ENCODE assay signal across 9 mouse cellular contexts in genomic region chr2:152111920-152112319, GRCm38 (mm10). TPM values are rescaled to one million over a fixed set of nuclear protein-coding genes. Genes with fewer than 3 reads are reported as not detected.
DNase-seq lines count a peak whose midpoint lies in the region; ATAC-seq and TF ChIP-seq lines count a peak whose summit lies in the region.
"Had no signal": no experiment of that assay in that cellular context is flagged by ENCODE, and none has a peak within 500 bp of the region (broad histone marks: within the 10 kb centered on the region; RNA-seq: fewer than 3 reads in every experiment).

No protein-coding gene starts in this region.

- H3K27me3 ChIP-seq in CH12.LX (replicated peaks): peaks cover 77% of the 10 kb centered on the region
- no peaks in the 10 kb centered on the region for H3K27me3 ChIP-seq in forebrain, embryonic 11.5 days (ENCODE audit: control insufficient read depth, insufficient read depth, low read length)
- H3K27me3 ChIP-seq in heart, embryonic 15.5 days: peaks cover 27% of the 10 kb centered on the region
- H3K27me3 ChIP-seq in liver, embryonic 12.5 days (replicated peaks): peaks cover 29% of the 10 kb centered on the region
- H3K27me3 ChIP-seq in stomach, embryonic 15.5 days (replicated peaks): no peaks in the 10 kb centered on the region

- H3K4me1 ChIP-seq in CH12.LX (ENCODE audit: control insufficient read depth in 1 of 2, insufficient read depth in 2 of 2): peaks cover 0 to 7% of the 10 kb centered on the region in 2 experiments; a peak in 2 of 4 replicates
- peaks cover 11% of the 10 kb centered on the region for H3K4me1 ChIP-seq in forebrain, embryonic 11.5 days (replicated peaks; ENCODE audit: control insufficient read depth, insufficient read depth, low read length)
- peaks cover 19% of the 10 kb centered on the region for H3K4me1 ChIP-seq in heart, embryonic 15.5 days (replicated peaks)
- H3K4me1 ChIP-seq in liver, embryonic 12.5 days: peaks cover 47% of the 10 kb centered on the region
- peaks cover 10% of the 10 kb centered on the region for H3K4me1 ChIP-seq in stomach, embryonic 15.5 days

- peaks cover 7% of the 10 kb centered on the region for H3K9me3 ChIP-seq in CH12.LX (replicated peaks; ENCODE audit: low read length)
- H3K9me3 ChIP-seq in forebrain, embryonic 11.5 days (ENCODE audit: control insufficient read depth, low read length): no peaks in the 10 kb centered on the region
- H3K9me3 ChIP-seq in heart, embryonic 15.5 days (replicated peaks): no peaks in the 10 kb centered on the region
- no peaks in the 10 kb centered on the region for H3K9me3 ChIP-seq in liver, embryonic 12.5 days (replicated peaks)
- no peaks in the 10 kb centered on the region for H3K9me3 ChIP-seq in stomach, embryonic 15.5 days
- H3K9me3 ChIP-seq: megakaryocyte, embryonic 14.5 days had no signal

- DNase-seq in CH12.LX (ENCODE audit: extremely low read depth): peak; percentile 83
- peak; percentile 92 for DNase-seq in c-Kit-positive CD71-positive TER-119-negative erythroid progenitor cells, embryonic 14.5 days (ENCODE audit: low read depth)
- DNase-seq in forebrain, embryonic 11.5 days (ENCODE audit: low spot score): peak; percentile 95
- peak; percentile 91 for DNase-seq in kidney, postnatal 14 days
- peak; percentile 97 for DNase-seq in neural tube, embryonic 10.5 days (ENCODE audit: extremely low spot score, low spot score)

- no peak overlapping the region for H3K27ac ChIP-seq in CH12.LX (ENCODE audit: insufficient read depth, low read depth)
- H3K27ac ChIP-seq in forebrain, embryonic 11.5 days (ENCODE audit: low read depth, low read length): no peak overlapping the region
- H3K27ac ChIP-seq in heart, embryonic 15.5 days: no peak overlapping the region
- H3K27ac ChIP-seq in liver, embryonic 12.5 days: no peak overlapping the region
- H3K27ac ChIP-seq in stomach, embryonic 15.5 days: no peak overlapping the region

- H3K4me2 ChIP-seq in CH12.LX (ENCODE audit: insufficient read depth, low read depth, poor library complexity, severe bottlenecking): no peak overlapping the region
- H3K4me2 ChIP-seq in forebrain, embryonic 11.5 days (ENCODE audit: low read depth, low read length, severe bottlenecking): no peak overlapping the region
- H3K4me2 ChIP-seq in heart, embryonic 15.5 days: no peak overlapping the region
- H3K4me2 ChIP-seq in liver, embryonic 12.5 days: no peak overlapping the region
- H3K4me2 ChIP-seq in stomach, embryonic 15.5 days: no peak overlapping the region

- H3K36me3 ChIP-seq in CH12.LX (replicated peaks in 1 of 2; ENCODE audit: control insufficient read depth in 1 of 2, insufficient read depth in 1 of 2, low read length in 1 of 2): no peaks in the 10 kb centered on the region
- no peaks in the 10 kb centered on the region for H3K36me3 ChIP-seq in forebrain, embryonic 11.5 days (ENCODE audit: control insufficient read depth, insufficient read depth, low read length)
- no peaks in the 10 kb centered on the region for H3K36me3 ChIP-seq in heart, embryonic 15.5 days
- H3K36me3 ChIP-seq in liver, embryonic 12.5 days: peaks cover 38% of the 10 kb centered on the region
- H3K36me3 ChIP-seq in stomach, embryonic 15.5 days: no peaks in the 10 kb centered on the region

- TF ChIP-seq RAD21 in CH12.LX (IDR thresholded peaks at IDR 0.05; ENCODE audit: low read depth, low read length): peak; percentile 94

- no peaks in the 10 kb centered on the region for H3K79me2 ChIP-seq in CH12.LX (replicated peaks; ENCODE audit: control insufficient read depth, extremely low read depth, insufficient read depth, poor library complexity, severe bottlenecking)

- 9% methylated on average over 7 of the region's 7 CpGs for WGBS in forebrain, embryonic 11.5 days
- WGBS in heart, embryonic 15.5 days: 6% methylated on average over 7 of the region's 7 CpGs
- WGBS in liver, embryonic 12.5 days (ENCODE audit: insufficient replicate concordance): 5% methylated on average over 7 of the region's 7 CpGs
- 5% methylated on average over 7 of the region's 7 CpGs for WGBS in stomach, embryonic 15.5 days

- no peak overlapping the region for H3K9ac ChIP-seq in CH12.LX (ENCODE audit: insufficient read depth, low read depth)
- no peak overlapping the region for H3K9ac ChIP-seq in forebrain, embryonic 11.5 days (ENCODE audit: low read length)
- 0 out of 2 replicates have a peak overlapping the region, but pooled peaks have one; percentile 10 for H3K9ac ChIP-seq in heart, embryonic 15.5 days
- no peak overlapping the region for H3K9ac ChIP-seq in liver, embryonic 12.5 days
- no peak overlapping the region for H3K9ac ChIP-seq in stomach, embryonic 15.5 days

- ATAC-seq in forebrain, embryonic 11.5 days (replicated peaks; ENCODE audit: low FRiP score): peak; percentile 79
- peak; percentile 73 for ATAC-seq in heart, embryonic 15.5 days (replicated peaks; ENCODE audit: insufficient number of reproducible peaks, insufficient read depth, low FRiP score, low read depth)
- ATAC-seq in liver, embryonic 12.5 days: peak; percentile 85
- peak; percentile 71 for ATAC-seq in stomach, embryonic 15.5 days (ENCODE audit: insufficient read depth, low FRiP score, low read depth)

- no peak for TF ChIP-seq POLR2A in CH12.LX (IDR thresholded peaks at IDR 0.05; ENCODE audit: low read depth, low read length)

- no peak for TF ChIP-seq EP300 in CH12.LX (IDR thresholded peaks at IDR 0.05; ENCODE audit: low read length)

- peak; percentile 96 to 99 for TF ChIP-seq CTCF in CH12.LX (conservative IDR thresholded peaks at IDR 0.05 in 1 of 2, IDR thresholded peaks at IDR 0.05 in 1 of 2; ENCODE audit: low read depth in 2 of 2, low read length in 2 of 2)

- in situ Hi-C loops in CH12.LX (cut with MboI; ENCODE audit: low pct_ligation_motif_present, low pct_unique_long_range_greater_than_20kb, low sequenced_read_pairs): loop anchor here (10.0 kb wide), 1 partner anchor 253 kb away; no protein-coding TSS in a partner anchor

- dilution Hi-C loops in CH12.LX (cut with MboI; ENCODE audit: extremely low pct_ligation_motif_present, extremely low pct_unique_long_range_greater_than_20kb, low sequenced_read_pairs): no loop called here

- no peak overlapping the region for H3K4me3 ChIP-seq in CH12.LX (replicated peaks in 1 of 3; ENCODE audit: low read depth in 2 of 3, low read length in 2 of 3, poor library complexity in 1 of 3)
- no peak overlapping the region for H3K4me3 ChIP-seq in forebrain, embryonic 11.5 days (ENCODE audit: low read depth, low read length)
- H3K4me3 ChIP-seq in heart, embryonic 15.5 days: no peak overlapping the region
- no peak overlapping the region for H3K4me3 ChIP-seq in liver, embryonic 12.5 days
- no peak overlapping the region for H3K4me3 ChIP-seq in stomach, embryonic 15.5 days (replicated peaks)
- H3K4me3 ChIP-seq: megakaryocyte, embryonic 14.5 days had no signal

TF ChIP-seq in CH12.LX, 34 proteins besides CTCF, POLR2A, EP300 and RAD21:
- peak; percentile 90 for TF ChIP-seq SMC3 (IDR thresholded peaks at IDR 0.05; ENCODE audit: low read depth, low read length)
- no peak for TF ChIP-seq TCF12 (IDR thresholded peaks at IDR 0.05; ENCODE audit: low read depth, low read length)
- TF ChIP-seq NELFE (IDR thresholded peaks at IDR 0.05; ENCODE audit: low read depth, low read length): peak; percentile 22; the same call in 1 of the 2 replicates
- TF ChIP-seq RCOR1 (conservative IDR thresholded peaks at IDR 0.05; ENCODE audit: low read depth, low read length): no peak
- 0 out of 2 replicates have a peak, but pooled peaks have one; percentile 24 for TF ChIP-seq MYC (IDR thresholded peaks at IDR 0.05; ENCODE audit: low read depth, low read length)

RNA-seq across cellular contexts. Expression of gene Srxn1, which starts 6.6 kb away (rescaled TPM):
- total RNA-seq in CH12.LX (2012; rRNA removed) (not detected in 2 replicates), CH12.LX (2014; rRNA removed) (not detected in 2 replicates)
- polyA plus RNA-seq in CH12.LX (2012; ENCODE audit: insufficient read length, low read depth): not detected in 2 replicates
- polyA plus RNA-seq in forebrain, embryonic 11.5 days (2014; fragmentation: Nextera tagmentation; extraction: Ambion mirVana): 14.3 and 15.0 TPM in 2 replicates
- polyA plus RNA-seq in heart, embryonic 15.5 days (2015; fragmentation: Nextera tagmentation; extraction: Ambion mirVana): 5.3 and 10.3 TPM in 2 replicates
- 23.1 and 27.2 TPM in 2 replicates for polyA plus RNA-seq in liver, embryonic 12.5 days (2016; fragmentation: Nextera tagmentation; extraction: Ambion mirVana)
- 12.2 and 12.7 TPM in 2 replicates for polyA plus RNA-seq in stomach, embryonic 15.5 days (2015; fragmentation: Nextera tagmentation; extraction: Ambion mirVana)

RNA-seq across cellular contexts. Expression of gene Scrt2, which starts 30.6 kb away (rescaled TPM):
- total RNA-seq in CH12.LX (2012; rRNA removed) (not detected in 2 replicates), CH12.LX (2014; rRNA removed) (not detected in 2 replicates)
- polyA plus RNA-seq in CH12.LX (2012; ENCODE audit: insufficient read length, low read depth): not detected in 2 replicates
- polyA plus RNA-seq in forebrain, embryonic 11.5 days (2014; fragmentation: Nextera tagmentation; extraction: Ambion mirVana): 10.0 and 11.3 TPM in 2 replicates
- polyA plus RNA-seq in heart, embryonic 15.5 days (2015; fragmentation: Nextera tagmentation; extraction: Ambion mirVana): 0.04 TPM in 1 of 2 replicates, not detected in the other
- polyA plus RNA-seq in liver, embryonic 12.5 days (2016; fragmentation: Nextera tagmentation; extraction: Ambion mirVana): not detected in 2 replicates
- polyA plus RNA-seq in stomach, embryonic 15.5 days (2015; fragmentation: Nextera tagmentation; extraction: Ambion mirVana): 0.04 and 0.05 TPM in 2 replicates

RNA-seq across cellular contexts. Expression of gene Tcf15, which starts 31.4 kb away (rescaled TPM):
- total RNA-seq in CH12.LX (2012; rRNA removed): not detected in 2 replicates
- not detected in 2 replicates for total RNA-seq in CH12.LX (2014; rRNA removed)
- not detected in 2 replicates for polyA plus RNA-seq in CH12.LX (2012; ENCODE audit: insufficient read length, low read depth)
- polyA plus RNA-seq in forebrain, embryonic 11.5 days (2014; fragmentation: Nextera tagmentation; extraction: Ambion mirVana): 3.4 and 3.5 TPM in 2 replicates
- polyA plus RNA-seq in heart, embryonic 15.5 days (2015; fragmentation: Nextera tagmentation; extraction: Ambion mirVana): 14.1 and 14.3 TPM in 2 replicates
- polyA plus RNA-seq in liver, embryonic 12.5 days (2016; fragmentation: Nextera tagmentation; extraction: Ambion mirVana): 0.42 and 0.94 TPM in 2 replicates
- polyA plus RNA-seq in stomach, embryonic 15.5 days (2015; fragmentation: Nextera tagmentation; extraction: Ambion mirVana): 8.2 and 10.7 TPM in 2 replicates

Comparison
In these comparisons a context has a peak if more than half of its experiments do, and no peak if none do; other contexts are left out.
1. RNA of gene Scrt2, which starts 30.6 kb away (polyA plus RNA-seq): 10.0 to 11.3 TPM in forebrain, embryonic 11.5 days; 0.04 to 0.05 TPM in stomach, embryonic 15.5 days, 0.04 TPM in heart, embryonic 15.5 days, not detected in CH12.LX and not detected in liver, embryonic 12.5 days; every median in the first group is over 10 times any median in the second.
2. Peak in every context shown above with its lines, with median percentiles within 50 percentile points of each other: DNase-seq and ATAC-seq.